ENCODE assay signal across 8 mouse cellular contexts in the genomic region with DNA sequence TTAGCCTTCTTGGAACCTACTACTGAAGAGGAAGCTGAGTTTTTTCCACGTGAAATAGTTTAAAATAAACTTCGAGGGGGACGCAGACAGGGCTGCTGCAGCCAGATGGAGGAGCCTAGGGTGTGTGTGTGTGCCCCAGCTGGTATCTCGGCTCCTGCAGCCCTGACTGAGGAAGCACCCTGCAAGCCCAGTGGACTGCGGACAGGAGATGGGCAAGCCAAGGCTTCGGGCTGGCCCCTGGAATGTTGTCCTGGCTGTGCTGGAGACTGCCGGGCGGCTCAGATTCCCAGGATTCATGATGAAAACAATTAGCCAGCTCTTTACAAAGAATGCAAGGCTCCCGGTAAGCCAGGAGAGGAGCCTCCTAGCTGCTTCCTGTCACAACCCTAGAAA. TPM values are rescaled to one million over a fixed set of nuclear protein-coding genes. Genes with fewer than 3 reads are reported as not detected.
DNase-seq lines count a peak whose midpoint lies in the region; ATAC-seq and TF ChIP-seq lines count a peak whose summit lies in the region.
"Had no signal": no experiment of that assay in that cellular context is flagged by ENCODE, and none has a peak within 500 bp of the region (broad histone marks: within the 10 kb centered on the region; RNA-seq: fewer than 3 reads in every experiment).

No protein-coding gene starts in this region.

- ATAC-seq in heart, embryonic 16.5 days (replicated peaks; ENCODE audit: extremely low read depth, insufficient read depth, low FRiP score), result no peak
- no peak for ATAC-seq in limb, embryonic 13.5 days (ENCODE audit: low FRiP score, low read depth)
- ATAC-seq in activated CD4-positive, CD25-positive, alpha-beta regulatory T cell, adult 4 months, result no peak

- no peaks in the 10 kb centered on the region for H3K9me3 ChIP-seq in heart, embryonic 16.5 days (replicated peaks; ENCODE audit: control insufficient read depth, low read length)
- no peaks in the 10 kb centered on the region for H3K9me3 ChIP-seq in limb, embryonic 13.5 days

- no peak overlapping the region for H3K4me3 ChIP-seq in bone marrow, adult 2 months (replicated peaks; ENCODE audit: control insufficient read depth, low read depth, low read length)
- no peak overlapping the region for H3K4me3 ChIP-seq in heart, embryonic 16.5 days (ENCODE audit: low read length)
- no peak overlapping the region for H3K4me3 ChIP-seq in limb, embryonic 13.5 days
- H3K4me3 ChIP-seq in cerebellum, adult 2 months (replicated peaks; ENCODE audit: insufficient read depth, low read depth, low read length), result no peak overlapping the region

- no peaks in the 10 kb centered on the region for H3K27me3 ChIP-seq in heart, embryonic 16.5 days (ENCODE audit: control insufficient read depth, insufficient read depth, low read length)
- H3K27me3 ChIP-seq in limb, embryonic 13.5 days, result no peaks in the 10 kb centered on the region
- no peaks in the 10 kb centered on the region for H3K27me3 ChIP-seq in cerebellum, adult 2 months (ENCODE audit: control insufficient read depth, insufficient read depth, low read length)

- TF ChIP-seq CTCF in bone marrow, adult 2 months (IDR thresholded peaks at IDR 0.05; ENCODE audit: control insufficient read depth, insufficient read depth, low read length), result no peak
- TF ChIP-seq CTCF in cerebellum, adult 2 months (IDR thresholded peaks at IDR 0.05; ENCODE audit: borderline replicate concordance, insufficient read depth, low read depth, low read length), result no peak

- peak overlapping the region; percentile 11; the same call in 1 of the 2 replicates for H3K4me2 ChIP-seq in heart, embryonic 16.5 days (ENCODE audit: low read depth, low read length)
- H3K4me2 ChIP-seq in limb, embryonic 13.5 days (replicated peaks), result peak overlapping the region; percentile 36

- 37% methylated on average over 9 of the region's 9 CpGs for WGBS in bone marrow, adult 2 months
- WGBS in heart, embryonic 16.5 days, result 9% methylated on average over 9 of the region's 9 CpGs
- WGBS in limb, embryonic 13.5 days, result 4% methylated on average over 9 of the region's 9 CpGs
- 32% methylated on average over 9 of the region's 9 CpGs for WGBS in cerebellum, adult 2 months

- H3K36me3 ChIP-seq in heart, embryonic 16.5 days (ENCODE audit: control insufficient read depth, insufficient read depth), result no peaks in the 10 kb centered on the region
- no peaks in the 10 kb centered on the region for H3K36me3 ChIP-seq in limb, embryonic 13.5 days

- peak overlapping the region; percentile 45 for H3K9ac ChIP-seq in heart, embryonic 16.5 days (ENCODE audit: low read length)
- H3K9ac ChIP-seq in limb, embryonic 13.5 days, result peak overlapping the region; percentile 45; the same call in 1 of the 2 replicates

- DNase-seq in Muller cell, postnatal 12 days (ENCODE audit: inconsistent ontology term), result peak; percentile 84
- DNase-seq in cerebellum, adult 2 months, result no peak
- no peak for DNase-seq in left cerebral cortex, adult 8-10 months (ENCODE audit: low spot score in 2 of 2)

- peaks cover 5% of the 10 kb centered on the region; the same call in 1 of the 2 replicates for H3K4me1 ChIP-seq in bone marrow, adult 2 months (ENCODE audit: control insufficient read depth, insufficient read depth, low read length)
- H3K4me1 ChIP-seq in heart, embryonic 16.5 days (ENCODE audit: control insufficient read depth, insufficient read depth, low read length), result peaks cover 60% of the 10 kb centered on the region
- H3K4me1 ChIP-seq in limb, embryonic 13.5 days, result peaks cover 47% of the 10 kb centered on the region
- H3K4me1 ChIP-seq in cerebellum, adult 2 months (ENCODE audit: control insufficient read depth, insufficient read depth, low read length), result peaks cover 15% of the 10 kb centered on the region

- peak overlapping the region; percentile 68 for H3K27ac ChIP-seq in bone marrow, adult 2 months (ENCODE audit: control insufficient read depth, insufficient read depth, low read depth, low read length, poor library complexity)
- peak overlapping the region; percentile 70 for H3K27ac ChIP-seq in heart, embryonic 16.5 days (ENCODE audit: low read length)
- H3K27ac ChIP-seq in limb, embryonic 13.5 days, result peak overlapping the region; percentile 59
- no peak overlapping the region for H3K27ac ChIP-seq in cerebellum, adult 2 months (ENCODE audit: insufficient read depth, low read length)

- 0 out of 2 replicates have a peak, but pooled peaks have one; percentile 30 for TF ChIP-seq POLR2A in bone marrow, adult 2 months (IDR thresholded peaks at IDR 0.05; ENCODE audit: borderline replicate concordance, control insufficient read depth, low read depth, low read length)
- TF ChIP-seq POLR2A in cerebellum, adult 2 months (IDR thresholded peaks at IDR 0.05; ENCODE audit: borderline replicate concordance, insufficient read depth, low read length), result no peak

RNA-seq across cellular contexts. Expression of gene Lhpp, which starts 47.6 kb away (rescaled TPM):
- polyA plus RNA-seq in bone marrow, adult 2 months (2011; ENCODE audit: insufficient read depth, insufficient read length, low replicate concordance, missing spikeins), result 2.2 and 5.5 TPM in 2 replicates
- 23.7 and 25.1 TPM in 2 replicates for polyA plus RNA-seq in heart, embryonic 16.5 days (2015; fragmentation: Nextera tagmentation; extraction: Ambion mirVana)
- 21.7 and 22.6 TPM in 2 replicates for polyA plus RNA-seq in limb, embryonic 13.5 days (2015; fragmentation: Nextera tagmentation; extraction: Ambion mirVana)
- polyA plus RNA-seq in cerebellum, adult 2 months (2012; rRNA removed), result 26.7 and 30.4 TPM in 2 replicates
- 10 to 100 TPM; 16.2 to 18.5 (median 17.1) TPM for total RNA-seq in left cerebral cortex, adult 8-10 months (2022)
- polyA plus RNA-seq in activated CD4-positive, CD25-positive, alpha-beta regulatory T cell, adult 4 months (2017; shearing (Covaris generic)), result 1 to 10 TPM; 4.2 to 4.6 TPM

RNA-seq across cellular contexts. Expression of gene Nkx1-2, which starts 58.6 kb away (rescaled TPM):
- not detected in 2 replicates for polyA plus RNA-seq in bone marrow, adult 2 months (2011; ENCODE audit: insufficient read depth, insufficient read length, low replicate concordance, missing spikeins)
- polyA plus RNA-seq in heart, embryonic 16.5 days (2015; fragmentation: Nextera tagmentation; extraction: Ambion mirVana), result not detected in 2 replicates
- 0.08 and 0.10 TPM in 2 replicates for polyA plus RNA-seq in limb, embryonic 13.5 days (2015; fragmentation: Nextera tagmentation; extraction: Ambion mirVana)
- polyA plus RNA-seq in cerebellum, adult 2 months (2012; rRNA removed), result not detected in 2 replicates
- total RNA-seq in left cerebral cortex, adult 8-10 months (2022), result under 1 TPM in 2 of 4 experiments, not detected in 2; 0.14 to 0.15 TPM
- not detected for polyA plus RNA-seq in activated CD4-positive, CD25-positive, alpha-beta regulatory T cell, adult 4 months (2017; shearing (Covaris generic))
- total RNA-seq: adrenal gland, postnatal 36 days had no signal
